Mouse (Mus musculus) olfactory bulb, adult 2 months (tissue): ENCODE data around the gene Sox6.

ENCODE experiments used
- CTCF ChIP-seq: fragments of 200-500 bp; IDR thresholded peaks from 2 replicates; pipeline ENCODE4 v1.5.1; 2012; ENCODE audit warnings: low read depth, mild to moderate bottlenecking, low read length, moderate library complexity; ENCODE audit not compliant: insufficient read depth
- POLR2A ChIP-seq: fragments of 200-500 bp; IDR thresholded peaks from 2 replicates; pipeline ENCODE4 v1.6.1; 2012; ENCODE audit warnings: mild to moderate bottlenecking, low read depth, low read length, moderate library complexity; ENCODE audit not compliant: insufficient read depth

DNA sequence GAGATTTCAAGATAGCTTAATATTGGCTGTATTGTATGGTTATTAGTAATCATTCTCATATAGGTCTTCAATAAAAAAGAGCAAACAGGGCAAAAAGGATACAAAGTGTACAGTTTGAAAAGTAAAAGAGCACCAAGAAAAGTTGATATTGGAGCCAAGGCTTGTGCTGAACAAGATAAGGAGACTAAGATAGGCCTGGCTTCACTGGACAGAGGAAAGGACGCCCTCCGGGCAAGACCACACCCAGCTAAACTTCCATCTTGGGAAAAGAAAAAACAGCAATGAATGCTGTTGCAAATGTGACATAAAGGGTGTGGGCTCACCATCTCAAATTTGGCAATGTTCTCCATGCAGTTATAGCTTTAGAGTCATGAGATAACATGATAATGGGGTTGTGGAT is 165.7 kb downstream of the Sox6 start:
- no peak for TF ChIP-seq POLR2A
- TF ChIP-seq CTCF: no peak
